Mouse (Mus musculus) c-Kit-negative CD71-positive TER-119-positive erythroid progenitor cells, embryonic 14.5 days (primary cell): Measurements from ENCODE around the gene Mien1.

Experiments used
- DNase-seq: peaks from one replicate; pipeline ENCODE4 v3.0.0-alpha.2; 2013; ENCODE audit warnings: low read depth, low spot score

Mien1 gene

DNA sequence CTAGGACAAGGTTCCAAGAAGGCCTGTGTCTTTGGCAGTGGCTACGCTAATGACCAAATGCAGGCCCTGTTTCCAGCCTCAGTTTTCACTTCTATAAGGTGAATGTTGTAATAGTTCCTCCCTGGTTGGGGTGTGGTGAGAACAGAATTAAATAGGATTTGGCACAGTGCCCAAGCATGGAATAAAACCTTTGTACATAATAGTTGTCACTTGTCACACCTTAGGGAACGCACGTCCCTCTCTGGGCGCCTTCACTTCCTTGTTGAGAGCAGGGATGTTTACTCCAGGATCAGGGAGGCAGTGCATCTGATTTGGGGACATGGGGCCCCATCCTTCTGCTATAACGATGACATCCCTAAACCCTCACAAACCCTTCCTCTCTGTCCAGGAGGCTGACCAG is 10.4 kb downstream of the Mien1 start:
- DNase-seq = no peak

DNA sequence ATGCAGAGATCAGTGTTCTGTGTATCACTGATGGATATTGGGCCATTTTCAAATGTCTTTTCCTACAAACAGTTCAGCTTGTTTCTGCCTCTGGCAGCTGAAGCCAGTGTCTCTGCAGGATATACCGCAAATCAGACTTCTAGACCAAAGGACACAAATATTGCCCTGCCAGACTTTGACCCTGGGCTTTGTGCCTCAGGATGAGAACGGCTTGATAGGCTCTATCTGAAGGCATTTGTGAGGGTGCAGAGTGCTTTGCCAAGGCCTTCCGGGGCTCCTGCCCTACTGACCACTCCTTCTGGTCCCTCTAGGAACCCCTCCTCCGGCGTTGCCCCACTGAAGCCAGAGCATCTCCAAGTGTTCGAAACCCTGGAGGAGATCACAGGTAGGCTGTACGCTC is 12.2 kb downstream of the Mien1 start:
- DNase-seq = no peak

DNA sequence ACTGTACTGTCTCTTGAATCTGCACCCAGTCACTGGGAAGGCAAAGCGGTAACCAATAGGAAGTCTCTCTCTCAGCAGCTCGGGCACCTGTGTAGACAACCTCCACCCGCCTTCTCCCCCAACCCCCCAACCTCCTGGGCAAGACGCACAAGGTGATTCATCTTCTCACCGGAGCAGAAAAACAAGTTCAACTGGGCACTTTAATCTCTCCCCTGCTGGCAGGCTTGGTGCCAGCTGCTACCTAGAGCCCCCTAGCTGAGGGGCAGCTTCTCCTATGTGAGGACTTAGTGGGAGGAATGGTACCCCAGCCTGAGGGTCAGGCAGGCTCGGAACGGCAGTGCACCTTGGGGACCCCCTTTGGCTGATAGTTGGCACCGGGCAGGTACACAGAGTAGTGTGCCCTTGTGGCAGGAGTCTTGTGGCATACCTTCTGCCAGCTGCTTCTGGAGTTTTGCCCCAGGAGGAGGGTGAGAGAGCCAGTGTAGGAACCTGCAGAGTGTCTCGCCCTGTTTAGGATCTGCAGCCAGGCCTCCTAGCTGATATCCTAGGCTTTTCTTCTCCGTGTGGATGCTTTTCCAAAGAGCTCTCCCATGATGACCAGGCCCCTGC is 19.7 kb downstream of the Mien1 start:
- DNase-seq = no peak

DNA sequence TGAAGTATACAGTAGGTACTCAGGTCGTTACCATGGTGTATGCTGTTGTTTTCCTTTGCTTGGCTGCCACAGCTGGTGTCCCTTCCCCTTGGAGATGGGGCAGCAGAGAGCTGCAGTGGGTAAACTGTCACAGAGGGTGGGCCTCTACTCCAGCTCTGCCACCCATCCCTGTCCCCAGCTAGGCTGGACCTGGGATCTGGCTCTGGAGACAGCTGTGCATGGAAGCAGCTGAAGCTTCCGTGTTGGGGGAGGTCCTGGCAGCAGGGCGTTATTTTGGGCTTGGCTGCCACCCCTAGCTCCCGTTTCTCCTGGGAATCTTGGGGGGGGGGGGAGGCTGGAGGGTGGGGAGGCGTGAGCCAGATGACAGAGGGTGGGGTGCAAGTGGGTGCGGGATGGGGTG is 20.5 kb downstream of the Mien1 start:
- no peak for DNase-seq

DNA sequence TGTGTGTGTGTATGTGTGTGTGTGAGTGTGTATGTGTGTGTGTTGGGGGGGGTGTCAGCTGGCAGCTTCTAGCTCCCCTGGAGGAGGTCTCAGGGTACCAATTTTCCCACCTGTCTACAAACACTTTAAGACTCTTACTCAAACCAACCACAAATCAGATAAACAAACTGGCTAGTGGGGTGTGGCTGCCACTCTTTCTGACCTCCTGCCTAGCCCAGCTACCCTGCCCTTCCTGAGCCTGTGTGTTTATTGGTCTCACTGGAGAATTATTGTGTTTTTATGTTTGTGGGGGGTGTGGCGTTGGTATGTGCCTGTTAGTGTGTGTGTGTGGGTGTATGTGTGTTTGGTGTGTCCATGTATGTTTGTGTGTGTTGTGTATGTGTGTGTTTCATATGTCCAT is 21.7 kb downstream of the Mien1 start:
- no peak for DNase-seq

DNA sequence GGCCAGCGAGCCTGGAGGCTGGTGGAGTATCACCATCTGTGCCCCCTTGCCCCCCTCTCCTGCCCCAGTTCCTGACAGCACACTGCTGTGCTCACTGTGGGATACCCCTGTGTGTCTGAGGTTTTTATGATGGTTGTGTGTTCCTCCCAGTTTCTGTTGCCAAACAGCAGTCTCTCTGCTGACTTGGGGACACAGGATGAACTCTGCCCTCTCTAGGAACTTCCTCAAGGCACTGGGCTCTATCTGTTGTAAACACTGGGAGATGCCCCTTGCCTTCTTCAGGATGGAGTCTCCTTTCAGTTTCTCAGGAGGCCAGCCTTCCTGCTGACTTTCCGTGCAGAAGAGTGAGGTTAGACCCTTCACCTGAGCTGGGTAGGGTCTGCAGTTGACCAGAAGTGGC is 24.6 kb downstream of the Mien1 start:
- no peak for DNase-seq

DNA sequence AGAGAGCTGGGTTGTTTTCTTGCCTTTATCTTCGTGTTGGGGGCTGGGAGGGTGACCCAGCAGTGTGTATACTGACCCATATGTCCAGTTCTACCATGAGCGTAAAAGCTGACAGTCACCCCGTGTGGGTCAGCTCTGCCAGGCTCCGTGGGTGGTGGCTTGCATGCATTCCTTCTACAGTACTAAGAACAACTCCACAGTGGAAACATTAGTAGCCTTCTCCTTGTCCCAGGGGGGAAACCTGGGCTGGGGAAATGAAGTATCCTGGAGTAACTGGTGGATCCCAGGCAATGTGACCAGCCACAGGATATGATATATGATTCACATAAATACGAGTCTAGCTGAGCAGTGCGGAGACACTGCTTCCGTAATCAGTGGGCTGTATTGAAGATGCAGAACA is 25.1 kb downstream of the Mien1 start:
- DNase-seq = no peak

DNA sequence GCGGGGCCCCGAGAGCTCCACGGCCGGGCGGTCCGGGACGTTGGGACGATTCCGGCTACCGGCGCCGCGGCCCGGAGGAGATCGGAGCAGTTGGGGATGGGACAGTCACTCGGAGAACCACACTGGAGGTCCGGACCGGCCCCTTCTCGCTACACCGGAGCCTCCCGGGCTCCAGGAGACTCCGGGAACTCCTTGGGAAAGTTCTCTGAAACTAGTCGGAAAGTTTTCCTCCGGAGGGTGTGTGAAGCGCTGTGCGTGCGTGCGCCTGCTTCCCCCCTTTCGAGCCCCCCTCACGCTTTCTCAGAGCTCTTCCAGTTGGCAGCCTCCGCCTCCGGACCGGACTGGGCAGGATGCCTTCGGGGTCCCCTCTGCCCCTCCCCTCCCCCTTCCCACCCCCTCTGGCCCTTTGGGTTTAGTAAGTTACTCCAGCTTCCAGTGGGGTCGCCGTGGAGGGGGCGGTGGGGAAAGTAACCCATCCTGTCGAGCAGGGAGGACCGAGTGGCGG is 25.9 kb downstream of the Mien1 start:
- no peak for DNase-seq

DNA sequence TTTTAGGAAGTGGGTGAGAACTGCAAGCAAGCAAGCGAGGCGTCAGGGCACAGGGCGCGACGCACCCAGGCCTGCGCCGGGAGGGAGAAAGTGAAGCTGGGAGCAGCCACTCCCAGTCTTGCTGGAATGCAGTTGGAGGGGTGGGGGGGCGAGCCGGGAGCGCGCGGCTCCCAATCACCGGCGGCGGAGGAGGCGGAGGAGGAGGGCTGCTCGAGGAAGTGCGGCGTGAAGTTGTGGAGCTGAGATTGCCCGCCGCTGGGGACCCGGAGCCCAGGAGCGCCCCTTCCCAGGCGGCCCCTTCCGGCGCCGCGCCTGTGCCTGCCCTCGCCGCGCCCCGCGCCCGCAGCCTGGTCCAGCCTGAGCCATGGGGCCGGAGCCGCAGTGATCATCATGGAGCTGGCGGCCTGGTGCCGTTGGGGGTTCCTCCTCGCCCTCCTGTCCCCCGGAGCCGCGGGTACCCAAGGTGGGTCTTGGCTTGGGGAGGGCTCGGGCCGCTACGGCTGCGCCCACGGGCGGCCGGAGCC is 26.5 kb downstream of the Mien1 start, which contains the start of gene Erbb2:
Erbb2 (plus strand) TSS at position 198 of the 524 bp plus-strand sequence.
- DNase-seq = no peak

DNA sequence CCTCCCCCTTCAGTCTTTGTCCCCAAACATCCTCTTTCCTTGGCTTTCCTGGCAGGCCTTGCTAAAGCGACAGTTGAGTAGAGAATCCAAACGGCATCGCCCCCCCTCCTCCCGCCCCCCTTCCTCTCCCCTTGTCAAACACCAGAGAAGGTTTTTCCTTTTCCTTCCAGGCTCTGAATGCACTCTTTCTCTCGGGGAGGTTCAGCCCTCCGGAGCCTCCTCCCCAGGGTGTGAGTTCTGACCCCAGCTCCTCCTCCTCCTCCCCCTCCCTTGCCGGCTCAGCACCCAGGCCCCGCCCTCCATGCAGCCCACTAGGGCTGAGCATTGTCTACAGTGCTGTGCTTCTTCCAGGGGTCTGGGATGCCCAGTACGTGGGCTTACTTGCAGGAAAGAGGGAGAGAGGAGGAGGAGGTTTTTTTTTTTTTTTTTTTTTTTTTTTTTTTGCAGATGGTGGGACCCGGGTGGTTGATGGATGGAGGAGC is 29.4 kb downstream of the Mien1 start:
- no peak for DNase-seq

DNA sequence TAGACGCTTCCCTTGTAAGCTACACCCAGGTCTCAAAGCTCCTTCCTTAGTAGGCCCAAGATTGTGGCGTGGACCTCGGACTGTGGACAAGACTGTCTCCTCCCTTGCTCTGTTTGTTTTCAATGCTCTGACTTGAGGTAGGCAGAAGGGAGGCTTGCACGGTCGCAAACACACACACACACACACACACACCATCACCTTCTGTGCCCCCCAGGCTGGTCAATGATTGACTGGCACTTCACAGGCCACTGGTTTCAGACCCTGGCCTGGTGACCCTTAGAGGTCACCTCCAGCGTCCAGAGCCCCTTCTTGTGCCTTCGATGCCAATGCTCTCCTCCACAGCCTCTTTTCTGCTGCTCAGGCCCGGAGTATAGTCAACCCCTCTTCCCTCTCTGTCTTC is 29.9 kb downstream of the Mien1 start:
- no peak for DNase-seq

DNA sequence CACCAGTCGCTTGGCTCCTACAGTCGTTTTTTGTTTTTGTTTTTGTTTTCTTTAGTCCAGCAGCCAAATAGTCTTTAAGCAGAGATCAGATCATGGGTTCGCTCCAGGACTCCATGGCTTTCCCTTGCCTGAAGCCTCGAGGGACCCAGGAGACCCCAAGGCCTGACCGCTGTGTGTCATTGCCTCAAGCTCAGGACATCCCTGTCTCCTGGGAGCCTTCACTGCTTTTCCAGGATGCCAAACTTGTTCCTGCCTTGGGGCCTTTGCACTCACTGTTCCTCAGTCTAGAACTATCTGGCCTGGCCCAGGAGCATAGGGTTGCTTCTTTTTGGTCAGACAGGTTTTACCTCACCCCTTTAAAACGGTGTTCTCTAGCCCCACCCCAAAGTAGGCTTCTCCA is 32.2 kb downstream of the Mien1 start:
- DNase-seq = no peak

DNA sequence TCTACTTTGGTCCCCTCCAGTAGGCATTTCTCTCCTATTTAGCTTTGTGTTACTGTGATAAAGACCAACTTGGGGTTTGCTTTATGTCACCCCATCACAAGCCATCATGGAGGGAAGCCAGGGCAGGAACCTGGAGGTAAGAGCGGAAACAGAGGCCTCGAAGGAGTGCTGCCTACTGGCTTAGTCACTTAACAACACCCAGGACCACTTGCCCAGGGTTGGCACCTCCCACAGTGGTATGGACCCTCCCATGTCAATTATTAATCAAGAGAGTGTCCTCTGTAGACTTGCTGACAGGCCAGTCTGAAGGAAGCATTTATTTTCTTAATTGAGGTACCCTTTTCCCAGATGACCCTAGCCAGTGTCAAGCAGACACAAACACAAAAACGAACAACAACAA is 38.0 kb downstream of the Mien1 start:
- DNase-seq = no peak

DNA sequence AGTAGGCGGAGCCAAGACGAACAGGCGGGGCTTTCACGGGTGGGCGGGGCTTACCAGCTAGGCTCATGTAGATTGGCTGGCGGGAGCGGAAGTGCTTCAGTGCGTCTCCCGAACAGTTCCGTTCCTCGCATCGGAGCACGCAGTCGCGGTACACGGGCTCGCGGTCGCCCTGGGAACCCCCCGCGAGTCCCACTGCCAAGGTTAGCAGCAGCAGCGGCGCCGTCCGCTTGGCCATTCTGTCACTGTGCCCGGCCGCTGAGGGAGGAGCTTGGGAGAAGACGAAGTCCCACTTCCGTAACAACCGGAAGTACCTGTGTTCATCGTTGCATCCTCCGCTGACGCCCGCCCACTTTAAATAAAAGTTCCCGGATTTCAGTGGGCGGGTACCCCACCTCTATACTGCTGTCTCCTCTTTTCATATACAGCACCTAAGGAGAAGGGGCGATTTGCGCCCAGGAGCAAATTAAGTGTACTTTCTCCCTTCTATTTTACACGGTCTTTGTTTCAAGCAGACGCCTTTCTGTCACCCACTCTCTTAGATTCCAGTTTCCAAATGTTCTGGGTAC is 38.5 kb downstream of the Mien1 start, which contains the start of gene Pgap3:
Pgap3 (minus strand) TSS at position 330 of the 566 bp plus-strand sequence.
- peak; percentile 78 for DNase-seq

DNA sequence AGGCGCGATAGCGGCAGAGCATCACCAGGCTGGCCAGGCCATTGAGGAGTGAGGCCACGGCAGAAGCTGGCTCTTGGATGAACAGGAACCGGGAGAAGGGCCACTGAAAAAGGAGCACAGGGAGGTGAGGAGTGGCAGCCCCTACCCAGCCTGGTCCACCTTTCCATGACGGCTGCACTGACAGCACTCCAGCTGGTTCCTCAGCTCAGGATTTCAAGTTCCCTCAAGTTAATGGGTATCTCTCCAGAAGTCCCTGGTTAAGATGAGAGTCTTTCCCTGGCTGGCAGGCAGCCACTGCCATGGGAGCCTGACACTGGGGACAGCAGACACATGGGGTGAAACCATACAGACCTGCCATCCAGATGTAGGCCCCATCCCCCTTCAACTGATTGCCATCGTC is 40.8 kb downstream of the Mien1 start:
- no peak for DNase-seq

DNA sequence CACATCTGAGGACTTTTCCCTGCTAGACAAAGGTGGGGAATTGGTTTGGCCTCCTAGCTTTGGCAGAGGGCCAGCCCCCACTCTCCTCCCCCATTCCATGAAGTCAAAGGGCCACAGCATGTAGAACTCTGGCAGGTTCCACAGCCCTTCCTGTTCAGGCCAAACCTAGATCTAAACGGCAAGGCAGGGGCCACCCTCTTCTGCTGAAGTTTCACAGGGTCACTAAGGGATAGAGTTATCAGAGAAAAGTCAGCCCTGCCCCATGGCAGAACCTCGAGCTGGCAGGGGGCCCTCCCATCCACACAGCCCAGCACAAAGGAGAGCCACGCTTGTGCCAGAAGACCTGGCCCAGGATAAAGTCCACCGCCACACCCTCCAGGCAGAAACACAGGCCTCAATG is 43.8 kb downstream of the Mien1 start:
- DNase-seq = no peak

DNA sequence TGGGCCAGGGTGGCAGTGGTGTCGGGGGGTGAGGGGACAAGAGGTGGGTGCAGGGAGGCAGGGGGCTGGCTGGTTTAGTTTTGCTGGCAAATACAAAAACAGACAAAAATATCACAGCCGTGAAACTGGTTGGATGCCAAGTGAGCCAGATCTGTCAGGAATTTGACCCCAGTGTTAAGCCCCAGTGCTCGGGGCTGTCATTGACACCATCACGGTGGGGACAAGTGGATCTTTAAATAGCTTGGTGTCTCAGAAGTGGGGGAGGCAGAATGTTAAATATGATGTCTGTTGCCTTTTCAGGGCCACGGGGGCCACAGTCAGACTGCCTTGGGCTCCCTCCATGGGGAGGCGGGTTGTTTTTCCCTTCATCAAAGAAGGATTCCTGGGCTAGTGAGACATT is 44.5 kb downstream of the Mien1 start:
- no peak for DNase-seq

DNA sequence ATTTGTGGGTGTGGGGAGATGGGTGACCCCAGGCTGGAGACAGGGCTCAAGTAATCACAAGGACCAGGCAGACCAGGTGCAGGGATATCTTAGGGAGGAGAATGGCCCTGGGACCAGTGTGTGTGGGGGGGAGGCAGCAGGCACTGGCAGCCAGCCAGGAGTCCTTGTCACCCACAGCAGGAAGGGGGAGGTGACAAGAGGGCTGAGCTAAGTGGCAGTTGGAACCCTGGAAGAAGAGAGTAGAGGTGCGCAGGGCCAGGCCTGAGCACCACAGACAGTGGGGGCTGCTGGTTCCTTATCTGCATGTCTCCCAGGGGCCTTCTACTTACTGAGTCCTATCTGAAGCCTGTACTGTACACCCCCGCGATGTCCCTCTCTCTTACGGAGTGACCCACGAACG is 45.5 kb downstream of the Mien1 start:
- no peak for DNase-seq

DNA sequence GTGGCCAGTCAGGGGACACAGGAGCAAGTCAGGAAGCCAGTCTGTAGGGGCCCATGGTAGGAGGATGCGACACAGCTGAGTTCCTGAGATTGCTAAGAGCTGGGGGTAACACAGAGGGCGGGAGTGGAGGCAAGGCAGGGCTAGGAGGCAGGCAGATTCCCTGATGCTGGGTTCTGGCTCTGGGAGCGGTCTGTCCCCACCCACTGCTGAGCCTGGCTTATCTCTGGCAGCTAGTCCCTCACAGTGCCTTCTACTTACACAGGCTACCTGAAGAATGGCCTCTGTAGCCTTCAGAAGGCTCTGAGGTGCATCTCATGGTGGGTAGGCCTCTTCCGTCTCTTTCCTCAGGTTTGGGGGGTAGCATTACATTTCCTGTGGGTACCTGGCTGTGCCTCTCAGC is 46.1 kb downstream of the Mien1 start:
- peak; percentile 51 for DNase-seq

DNA sequence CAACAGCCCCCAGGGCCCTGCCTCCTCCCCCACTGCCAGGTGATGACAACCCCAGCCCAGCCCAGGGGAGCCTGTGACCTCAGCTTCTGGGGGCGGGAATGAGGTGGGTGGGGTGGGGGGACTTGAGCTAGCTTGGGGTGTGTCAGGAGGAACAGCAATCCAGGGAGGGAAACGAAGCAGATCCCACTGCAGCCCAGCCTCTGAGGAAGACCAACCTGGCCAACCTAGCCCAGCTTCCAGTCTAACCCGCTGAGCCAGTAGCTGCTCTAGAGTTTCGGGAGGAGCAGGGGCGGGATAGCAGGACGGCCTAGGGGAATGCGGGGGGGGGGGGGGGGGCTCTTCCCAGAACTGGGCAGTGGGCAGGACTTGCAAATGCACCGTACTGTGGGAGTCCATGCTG is 46.8 kb downstream of the Mien1 start:
- no peak for DNase-seq

DNA sequence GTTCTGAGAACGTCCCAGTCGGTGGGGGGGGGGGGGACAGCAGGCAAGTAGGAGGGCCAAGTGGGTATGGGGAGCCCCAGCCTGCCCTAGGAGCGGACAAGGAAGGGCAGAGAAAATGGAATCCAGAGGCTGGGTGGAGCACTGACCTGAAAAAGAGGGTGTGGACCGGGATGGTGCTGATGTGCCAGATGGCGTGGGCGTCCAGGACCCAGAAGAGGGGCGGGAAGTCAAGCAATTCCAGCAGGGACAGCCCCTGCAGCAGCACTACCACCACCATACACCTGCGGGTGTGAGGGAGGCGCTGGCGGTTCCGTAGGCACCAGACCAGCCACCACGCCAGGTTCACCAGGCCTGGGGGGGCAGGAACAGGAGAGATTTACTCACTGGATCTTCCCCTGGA is 48.6 kb downstream of the Mien1 start:
- no peak for DNase-seq

DNA sequence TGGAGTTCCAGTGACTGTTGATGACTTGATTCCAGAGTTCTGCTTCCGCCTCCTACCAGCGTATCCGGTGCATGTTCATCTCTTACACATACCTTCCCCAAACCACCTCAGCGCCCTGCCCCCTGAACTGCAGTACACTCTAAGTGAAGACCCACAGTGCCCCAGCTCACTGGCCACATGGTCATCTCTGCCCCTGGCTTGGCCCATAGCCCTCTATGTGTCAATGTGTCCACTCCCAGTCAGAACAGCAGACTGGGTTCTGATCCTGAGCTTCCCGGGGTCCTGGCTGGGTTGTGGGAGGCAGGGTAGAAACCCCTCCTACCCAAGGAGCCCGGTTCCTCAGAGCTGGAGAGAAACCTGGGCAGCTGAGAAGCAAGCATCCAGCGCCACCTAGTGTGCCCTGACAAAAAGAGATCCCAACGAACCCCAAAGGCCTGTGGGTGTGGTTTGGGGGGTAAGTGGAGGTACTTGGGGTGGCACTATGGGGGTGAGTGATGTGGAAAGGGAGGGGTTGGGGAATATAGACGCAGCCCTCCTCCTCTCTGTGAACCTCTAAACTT is 49.5 kb downstream of the Mien1 start:
- no peak for DNase-seq

DNA sequence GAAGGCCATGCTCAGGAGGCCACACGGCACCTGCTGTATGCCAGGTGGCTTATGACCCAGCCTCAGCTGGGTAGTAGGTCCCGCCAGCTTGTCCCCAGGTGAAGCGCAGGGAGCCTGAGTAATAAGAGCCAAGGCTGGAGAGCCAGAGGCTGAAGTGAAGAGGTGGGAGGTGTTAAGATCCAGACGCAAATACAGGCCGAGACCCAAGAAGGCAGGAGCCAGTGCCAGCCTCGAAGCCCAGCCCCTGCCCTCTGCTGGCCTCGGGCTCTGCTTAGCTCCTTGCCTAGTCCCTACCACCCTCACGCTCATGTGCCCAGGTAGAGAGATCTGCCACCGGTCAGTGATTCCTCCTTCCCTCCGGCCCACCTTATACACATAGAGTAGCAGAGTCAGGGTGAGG is 50.5 kb downstream of the Mien1 start:
- no peak for DNase-seq
